Mouse (Mus musculus) embryonic facial prominence, embryonic 10.5 days (tissue): ENCODE measurements around the gene Ero1lb. TPM values are rescaled to one million over a fixed set of nuclear protein-coding genes. Genes with fewer than 3 reads are reported as not detected.
"Not testable (repeated sequence)": the region's sequence is repeated elsewhere in the genome, so short reads cannot be mapped to it uniquely, and the experiment has no call there.

ENCODE experiments used
- DNase-seq: peaks from one replicate; pipeline ENCODE4 v3.0.0-alpha.2; 2017; ENCODE audit warnings: low spot score
- H3K27ac ChIP-seq: fragments of 300-500 bp; sonication (generic); replicated peaks from 2 replicates; pipeline ENCODE4 v1.5.1; 2016; ENCODE audit warnings: mild to moderate bottlenecking
- H3K27me3 ChIP-seq: fragments of 300-500 bp; sonication (generic); replicated peaks from 2 replicates; pipeline ENCODE4 v1.6.1; 2016; ENCODE audit warnings: low read depth, mild to moderate bottlenecking; ENCODE audit not compliant: poor library complexity, severe bottlenecking
- H3K36me3 ChIP-seq: fragments of 300-500 bp; sonication (generic); replicated peaks from 2 replicates; pipeline ENCODE4 v1.6.1; 2016; ENCODE audit warnings: mild to moderate bottlenecking, moderate library complexity
- H3K4me1 ChIP-seq: fragments of 300-500 bp; sonication (generic); 2 replicates; pipeline ENCODE4 v1.6.1; 2016
- H3K4me3 ChIP-seq: fragments of 300-500 bp; sonication (generic); 2 replicates; pipeline ENCODE4 v1.5.1; 2016; ENCODE audit warnings: mild to moderate bottlenecking, moderate library complexity
- H3K9me3 ChIP-seq: fragments of 300-500 bp; sonication (generic); 2 replicates; pipeline ENCODE4 v1.6.1; 2016; ENCODE audit warnings: mild to moderate bottlenecking
- WGBS: fragments of 180-500 bp; shearing (Covaris S2); methylation state at CpG from one replicate; pipeline ENCODE4 v1.1.7; 2016; 5-methylcytosine and 5-hydroxymethylcytosine counted together
- polyA plus RNA-seq: library from polyadenylated mRNA; unstranded; fragments of >200 nt; fragmentation: Nextera tagmentation; extraction: Ambion mirVana; gene quantifications from 2 replicates; pipeline ENCODE4 v1.2.1, GENCODE M21; 2016

The Ero1lb gene
- polyA plus RNA-seq, 1 experiment from 2014 or later: 7.4 TPM

- not testable (repeated sequence) for H3K36me3 ChIP-seq, DNase-seq, H3K4me3 ChIP-seq, H3K4me1 ChIP-seq, H3K27ac ChIP-seq, H3K27me3 ChIP-seq, H3K9me3 ChIP-seq
- WGBS: 82% methylated on average over 4 of the region's 4 CpGs
Measured at GRCm38 (mm10) chr13:12597075-12597474, 31.4 kb downstream of the Ero1lb start.

- H3K36me3 ChIP-seq: peaks cover 33% of the 10 kb centered on the region
- not testable (repeated sequence) for H3K9me3 ChIP-seq, H3K4me3 ChIP-seq, H3K4me1 ChIP-seq, DNase-seq, H3K27me3 ChIP-seq, H3K27ac ChIP-seq
Measured at GRCm38 (mm10) chr13:12610206-12610605, 44.5 kb downstream of the Ero1lb start.

DNA sequence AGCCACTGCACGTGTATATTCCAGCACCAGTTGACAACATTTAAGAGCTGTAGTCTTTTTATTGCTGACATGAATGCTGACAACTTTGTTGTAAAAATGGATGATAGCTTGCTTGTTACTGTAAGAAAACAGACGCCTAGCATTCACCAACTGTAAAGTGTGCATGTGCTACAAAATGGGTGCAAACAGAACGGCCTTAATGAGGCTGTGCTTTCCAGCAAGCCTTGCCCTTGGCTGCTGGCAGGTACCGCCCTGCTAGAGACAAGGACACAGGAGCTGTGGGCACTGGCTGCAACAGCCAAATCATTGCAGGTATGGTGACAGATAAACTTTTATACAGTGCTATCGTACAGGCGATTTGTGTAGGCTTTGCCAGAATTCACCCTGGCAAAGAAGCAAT, 48.4 kb downstream of the Ero1lb start:
- H3K4me3 ChIP-seq, DNase-seq, H3K4me1 ChIP-seq, H3K9me3 ChIP-seq, H3K27me3 ChIP-seq, H3K27ac ChIP-seq: not testable (repeated sequence)
- WGBS: 93% methylated on average over 6 of the region's 6 CpGs
- peaks cover 53% of the 10 kb centered on the region for H3K36me3 ChIP-seq

DNA sequence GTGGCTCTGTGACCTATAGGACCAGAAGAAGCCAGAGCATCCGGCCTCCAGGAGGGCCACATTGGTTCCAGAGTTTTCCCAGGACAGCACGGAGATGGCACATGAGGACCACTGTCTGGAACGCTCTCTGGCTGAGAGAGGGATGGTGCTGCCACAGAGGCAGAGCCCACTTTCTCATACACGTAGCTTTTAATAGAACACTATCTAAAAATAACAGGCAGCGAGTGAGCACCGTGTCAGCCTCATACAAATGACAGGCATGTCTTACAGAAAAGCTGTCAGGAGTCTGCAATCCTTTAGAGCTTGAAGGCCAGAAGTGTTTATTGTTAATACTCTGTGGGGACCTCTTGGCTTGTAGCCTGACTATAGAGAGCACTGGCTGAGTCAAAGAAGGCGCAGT, 48.9 kb downstream of the Ero1lb start:
- H3K4me3 ChIP-seq, DNase-seq, H3K9me3 ChIP-seq, H3K4me1 ChIP-seq, H3K27me3 ChIP-seq, H3K27ac ChIP-seq: not testable (repeated sequence)
- 88% methylated on average over 7 of the region's 7 CpGs for WGBS
- H3K36me3 ChIP-seq: peaks cover 59% of the 10 kb centered on the region

- DNase-seq, H3K27ac ChIP-seq, H3K4me3 ChIP-seq, H3K27me3 ChIP-seq, H3K4me1 ChIP-seq, H3K9me3 ChIP-seq: not testable (repeated sequence)
- 92% methylated on average over 10 of the region's 10 CpGs for WGBS
- peaks cover 63% of the 10 kb centered on the region for H3K36me3 ChIP-seq
Measured at GRCm38 (mm10) chr13:12615014-12615413, 49.3 kb downstream of the Ero1lb start.

GRCm38 (mm10) chr13:12616489-12616888, 50.8 kb downstream of the Ero1lb start:
- H3K36me3 ChIP-seq: peaks cover 78% of the 10 kb centered on the region
- not testable (repeated sequence) for H3K27me3 ChIP-seq, H3K9me3 ChIP-seq, H3K4me3 ChIP-seq, H3K27ac ChIP-seq, DNase-seq, H3K4me1 ChIP-seq
- WGBS: 85% methylated on average over 3 of the region's 3 CpGs

DNA sequence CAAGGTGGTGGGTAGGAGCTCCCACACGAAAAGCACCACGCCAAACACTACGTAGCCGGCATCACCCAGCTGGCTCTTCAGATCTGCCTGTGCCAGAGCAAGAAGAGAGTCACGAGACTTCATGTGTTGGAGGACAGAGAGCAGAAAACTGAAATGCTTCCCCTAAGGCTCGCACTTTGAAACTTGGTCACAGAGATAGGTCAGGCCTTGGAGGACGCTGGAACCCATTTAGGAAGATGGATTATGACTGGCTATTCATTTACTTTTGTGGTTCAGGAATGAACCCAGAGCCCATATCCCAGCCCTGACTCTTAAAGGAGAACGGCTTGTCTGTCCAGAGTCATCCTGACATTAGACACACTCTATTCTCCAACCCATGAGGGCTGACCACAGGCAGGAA, 54.1 kb downstream of the Ero1lb start:
- not testable (repeated sequence) for H3K27me3 ChIP-seq, H3K4me1 ChIP-seq, H3K4me3 ChIP-seq, DNase-seq, H3K27ac ChIP-seq, H3K9me3 ChIP-seq
- peaks cover 68% of the 10 kb centered on the region for H3K36me3 ChIP-seq
- WGBS: 93% methylated on average over 8 of the region's 8 CpGs

- not testable (repeated sequence) for H3K27ac ChIP-seq, H3K27me3 ChIP-seq, H3K4me1 ChIP-seq, H3K4me3 ChIP-seq, DNase-seq, H3K9me3 ChIP-seq
- 85% methylated on average over 3 of the region's 3 CpGs for WGBS
- peaks cover 47% of the 10 kb centered on the region for H3K36me3 ChIP-seq
Measured at GRCm38 (mm10) chr13:12626061-12626460, 60.4 kb downstream of the Ero1lb start.

GRCm38 (mm10) chr13:12627746-12628145, 62.1 kb downstream of the Ero1lb start:
- not testable (repeated sequence) for H3K27ac ChIP-seq, H3K27me3 ChIP-seq, DNase-seq, H3K4me1 ChIP-seq, H3K9me3 ChIP-seq, H3K4me3 ChIP-seq
- H3K36me3 ChIP-seq: peaks cover 33% of the 10 kb centered on the region
- WGBS: 94% methylated on average over 8 of the region's 8 CpGs

- 83% methylated on average over 5 of the region's 5 CpGs for WGBS
- H3K4me1 ChIP-seq, DNase-seq, H3K27me3 ChIP-seq, H3K4me3 ChIP-seq, H3K27ac ChIP-seq, H3K9me3 ChIP-seq: not testable (repeated sequence)
- peaks cover 29% of the 10 kb centered on the region for H3K36me3 ChIP-seq
Measured at GRCm38 (mm10) chr13:12628181-12628580, 62.5 kb downstream of the Ero1lb start.

GRCm38 (mm10) chr13:12630252-12630651, 64.6 kb downstream of the Ero1lb start:
- not testable (repeated sequence) for DNase-seq, H3K4me1 ChIP-seq, H3K27me3 ChIP-seq, H3K27ac ChIP-seq, H3K4me3 ChIP-seq, H3K9me3 ChIP-seq
- peaks cover 27% of the 10 kb centered on the region for H3K36me3 ChIP-seq
- 94% methylated on average over 5 of the region's 5 CpGs for WGBS

- H3K9me3 ChIP-seq, DNase-seq, H3K27me3 ChIP-seq, H3K27ac ChIP-seq, H3K4me3 ChIP-seq, H3K4me1 ChIP-seq: not testable (repeated sequence)
- peaks cover 12% of the 10 kb centered on the region for H3K36me3 ChIP-seq
- 87% methylated on average over 2 of the region's 6 CpGs for WGBS
Measured at GRCm38 (mm10) chr13:12634941-12635588, 69.4 kb downstream of the Ero1lb start.

DNA sequence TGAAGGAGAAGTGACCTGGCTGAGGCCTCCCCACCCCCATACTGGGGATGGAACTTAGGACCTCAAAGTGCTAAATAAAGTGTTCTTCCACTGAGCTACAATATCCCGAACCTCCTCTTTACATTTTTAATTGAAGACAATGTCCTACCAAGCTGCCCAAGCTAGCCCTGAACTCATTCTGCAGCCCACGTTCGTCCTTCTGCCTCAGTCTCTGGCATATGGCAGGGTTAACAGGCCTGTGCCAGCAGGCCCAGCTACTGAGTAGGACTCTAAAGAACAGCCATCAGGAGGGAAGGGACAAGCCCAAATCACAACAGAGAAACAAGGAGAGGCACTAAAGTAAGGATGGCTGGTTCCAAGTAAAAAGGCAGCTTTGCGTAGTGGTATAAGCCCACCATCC, 77.1 kb downstream of the Ero1lb start:
- H3K4me3 ChIP-seq, H3K4me1 ChIP-seq, DNase-seq, H3K9me3 ChIP-seq, H3K27ac ChIP-seq, H3K36me3 ChIP-seq, H3K27me3 ChIP-seq: not testable (repeated sequence)
- 95% methylated on average over 4 of the region's 4 CpGs for WGBS

GRCm38 (mm10) chr13:12646676-12647075, 81.0 kb downstream of the Ero1lb start:
- H3K36me3 ChIP-seq, H3K9me3 ChIP-seq, H3K4me3 ChIP-seq, H3K27me3 ChIP-seq, DNase-seq, H3K4me1 ChIP-seq, H3K27ac ChIP-seq: not testable (repeated sequence)
- 90% methylated on average over 5 of the region's 5 CpGs for WGBS
